Mouse (Mus musculus) megakaryocyte progenitor cell, adult 5-6 weeks (primary cell): ENCODE measurements around the gene Med13. TPM values are rescaled to one million over a fixed set of nuclear protein-coding genes. Genes with fewer than 3 reads are reported as not detected.
A peak's percentile ranks its signal among the peaks of the same experiment; 100 is the strongest.

Source experiments
- ATAC-seq: replicated peaks from 2 replicates; pipeline ENCODE4 v1.8.0; 2016; ENCODE audit warnings: mild to moderate bottlenecking, moderate TSS enrichment, inconsistent platforms; ENCODE audit not compliant: poor library complexity
- total RNA-seq, 2 experiments: library from RNA; stranded (forward) in 1 of 2; stranded (reverse) in 1 of 2; fragments of 157-497, 149-512 nt in 1 of 2; fragments of 200-1000 nt in 1 of 2; gene quantifications; 2 replicates each; pipeline versions ENCODE4 v1.2.3 to v1.2.4; 2015 to 2017

The Med13 gene
- total RNA-seq (2015) (52.0 and 54.5 TPM in 2 replicates), total RNA-seq (2017) (46.1 and 47.8 TPM in 2 replicates)

DNA sequence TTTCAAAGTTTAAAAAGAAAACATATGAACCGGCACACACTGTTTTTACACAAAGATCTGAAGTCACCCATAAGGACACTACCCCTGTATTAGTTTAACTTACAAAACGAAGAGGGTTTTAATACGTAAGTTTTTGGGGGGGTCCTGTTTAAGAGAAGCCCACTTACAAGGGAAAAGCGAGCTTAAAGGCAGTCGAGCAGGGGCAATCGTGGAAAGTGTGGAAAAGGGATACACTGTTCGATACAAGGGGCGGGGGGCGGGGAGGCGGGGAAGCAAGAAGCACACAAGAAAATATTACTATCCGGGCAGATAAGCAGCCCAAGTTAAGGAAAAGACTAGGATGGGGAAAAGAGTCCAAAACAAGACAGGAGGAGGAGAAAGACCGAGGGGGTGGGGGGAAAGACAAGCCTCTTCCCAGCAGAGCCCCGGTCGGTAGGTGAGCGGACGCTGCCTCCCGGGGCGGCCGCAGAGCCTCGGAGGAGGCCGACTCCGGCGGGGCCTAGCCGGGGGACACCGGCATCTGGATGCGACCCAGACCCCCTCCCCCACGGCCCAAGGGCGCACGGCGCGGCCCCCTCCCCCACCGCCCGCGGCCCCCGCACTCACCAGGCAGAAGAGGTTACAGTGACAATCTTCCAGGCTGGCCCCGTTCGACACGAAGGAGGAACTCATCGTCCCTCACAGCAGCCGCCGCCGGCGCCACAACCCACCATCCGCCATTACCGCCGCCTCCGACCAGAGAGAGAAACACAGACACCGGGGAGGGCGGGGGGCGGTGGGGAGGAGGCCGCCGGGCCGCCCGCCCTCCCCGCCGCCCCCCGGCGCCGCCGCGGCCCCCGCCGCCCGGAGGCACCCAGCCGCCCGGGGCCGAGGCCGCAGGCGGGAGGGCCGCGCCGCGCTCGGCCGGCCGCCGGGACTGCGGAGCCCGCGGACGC, at the start of gene Med13:
Med13 (minus strand) TSS at position 749 of the 935 bp plus-strand sequence.
- ATAC-seq = 0 out of 2 replicates have a peak, but pooled peaks have one; percentile 10

DNA sequence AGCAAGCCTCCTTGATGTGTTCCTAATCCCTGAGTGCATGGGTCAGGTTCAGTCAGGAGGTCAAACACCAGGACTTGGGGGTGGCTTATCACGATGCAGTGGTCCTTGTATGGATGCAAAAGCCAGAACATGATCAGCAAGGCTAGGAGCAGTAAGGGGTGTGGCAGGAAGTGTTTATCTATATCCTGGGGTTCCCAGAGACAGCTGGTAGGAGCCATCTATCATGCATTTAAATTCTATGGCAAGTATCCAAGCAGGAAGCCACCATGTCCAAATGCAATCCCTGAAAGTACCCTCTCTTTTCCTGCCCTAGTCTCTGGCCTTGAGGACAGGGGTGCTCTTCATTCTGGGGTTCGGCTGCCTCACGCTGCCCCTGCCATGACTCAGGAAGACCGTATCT, 47.2 kb upstream of the Med13 start:
- peak; percentile 50; the same call in 1 of the 2 replicates for ATAC-seq

DNA sequence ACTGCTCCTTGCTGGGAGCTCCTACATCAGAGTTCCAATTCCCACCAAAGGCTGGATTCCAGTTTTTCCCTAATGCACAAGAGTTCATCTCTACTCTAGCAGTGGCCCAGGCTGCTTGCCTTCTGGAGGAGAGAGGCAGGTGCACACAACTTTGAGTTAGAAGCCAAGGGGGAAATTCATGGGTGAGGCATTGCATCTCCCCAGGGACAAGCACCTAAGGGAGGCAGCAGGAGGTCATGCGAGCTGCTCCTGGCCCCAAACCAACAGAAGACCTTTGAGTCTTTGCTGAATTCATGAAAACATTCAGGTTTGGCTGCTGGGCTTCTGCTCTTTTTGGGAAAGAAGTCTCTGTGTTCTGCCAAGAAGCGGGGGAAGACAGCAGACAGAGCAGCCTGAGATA, 46.4 kb upstream of the Med13 start:
- no peak for ATAC-seq

DNA sequence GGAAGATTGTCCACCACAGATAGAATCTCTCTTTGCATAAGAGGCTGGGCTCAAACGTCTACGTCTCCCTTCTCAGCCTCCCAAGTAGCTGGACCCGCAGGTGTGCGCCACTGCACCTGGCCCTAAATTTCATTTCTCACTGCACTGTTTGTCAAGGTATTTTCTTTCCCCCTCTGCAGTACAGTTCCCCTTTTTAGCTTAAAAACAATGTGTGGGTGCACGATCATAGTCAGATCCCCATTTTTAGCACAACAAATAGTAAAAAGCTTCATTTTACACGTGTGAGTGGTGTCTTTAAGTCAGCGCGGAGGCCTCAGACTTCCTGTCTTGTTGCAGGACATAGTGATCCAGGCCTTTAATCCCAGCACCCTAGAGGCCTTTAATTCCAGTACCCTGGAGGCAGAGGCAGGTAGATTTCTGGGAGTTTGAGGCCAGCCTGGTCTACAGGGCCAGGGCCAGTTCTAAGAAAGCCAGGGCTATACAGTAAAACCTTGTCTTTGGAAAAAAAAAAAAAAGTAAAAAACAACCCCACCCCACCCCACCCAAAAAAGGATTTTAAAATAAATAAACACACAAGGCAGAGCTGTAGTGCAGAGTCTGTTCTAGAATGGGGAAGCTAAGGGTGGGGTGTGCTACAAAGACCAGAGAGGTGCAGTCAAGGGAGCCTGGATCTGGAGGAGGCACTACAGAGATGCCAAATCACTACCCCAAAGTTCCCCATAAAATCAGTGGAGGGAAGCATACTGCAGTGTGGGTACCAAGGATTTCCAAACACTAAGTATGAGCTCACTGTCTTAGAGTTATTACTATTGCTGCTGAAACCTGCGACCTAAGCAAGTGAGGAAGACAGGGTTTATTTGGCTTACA, 42.1 kb upstream of the Med13 start:
- no peak for ATAC-seq

DNA sequence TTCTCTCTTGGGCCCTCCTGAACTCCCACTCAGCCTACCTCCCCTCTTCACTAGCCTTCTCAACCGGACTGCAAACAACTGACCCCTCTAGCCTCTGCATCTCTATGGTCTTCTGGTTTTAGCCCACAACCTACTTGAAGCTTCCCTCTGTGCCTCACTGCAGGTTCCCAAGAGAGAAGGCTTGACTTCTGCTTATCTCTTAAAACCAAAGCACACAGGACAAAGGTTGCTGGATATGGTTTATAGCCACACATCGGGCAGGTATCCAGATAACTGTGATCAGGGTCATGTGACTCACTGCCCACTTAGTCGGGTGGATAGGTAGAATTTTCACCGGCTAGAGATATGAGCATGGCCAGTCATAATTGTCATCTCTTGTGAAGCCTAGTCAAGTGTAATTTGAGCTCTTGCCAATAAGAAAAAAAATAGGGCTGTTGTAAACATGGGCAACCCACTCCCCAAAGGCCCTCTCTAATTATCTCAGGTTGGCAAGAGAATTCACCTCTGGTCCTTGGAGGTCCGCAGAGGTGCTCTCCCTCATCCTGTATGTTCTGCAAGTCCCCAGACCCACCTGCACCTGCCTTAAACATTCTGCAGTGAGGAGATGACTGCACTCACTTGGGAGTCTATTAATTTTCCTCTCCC, 39.7 kb upstream of the Med13 start:
- no peak; the same call in 1 of the 2 replicates for ATAC-seq

DNA sequence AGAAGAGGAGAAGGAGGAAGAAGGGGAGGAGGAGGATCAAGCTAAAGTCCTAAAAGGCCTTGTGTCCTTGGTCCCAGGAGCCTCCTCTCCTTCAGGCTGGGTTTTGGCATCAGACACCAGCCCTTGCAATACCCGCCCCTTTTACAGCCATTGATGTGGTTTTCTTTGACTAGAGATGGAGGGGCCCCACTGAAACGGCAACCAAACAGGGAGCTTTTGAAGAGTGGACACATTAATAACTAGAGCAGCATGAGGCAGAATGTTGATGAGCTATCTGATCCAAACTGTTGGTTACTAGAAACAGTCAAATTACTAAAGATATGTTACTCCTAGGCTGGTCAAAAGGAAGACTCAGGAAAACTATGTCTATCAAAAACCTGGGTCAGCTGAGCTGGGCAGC, 39.1 kb upstream of the Med13 start:
- ATAC-seq = no peak

DNA sequence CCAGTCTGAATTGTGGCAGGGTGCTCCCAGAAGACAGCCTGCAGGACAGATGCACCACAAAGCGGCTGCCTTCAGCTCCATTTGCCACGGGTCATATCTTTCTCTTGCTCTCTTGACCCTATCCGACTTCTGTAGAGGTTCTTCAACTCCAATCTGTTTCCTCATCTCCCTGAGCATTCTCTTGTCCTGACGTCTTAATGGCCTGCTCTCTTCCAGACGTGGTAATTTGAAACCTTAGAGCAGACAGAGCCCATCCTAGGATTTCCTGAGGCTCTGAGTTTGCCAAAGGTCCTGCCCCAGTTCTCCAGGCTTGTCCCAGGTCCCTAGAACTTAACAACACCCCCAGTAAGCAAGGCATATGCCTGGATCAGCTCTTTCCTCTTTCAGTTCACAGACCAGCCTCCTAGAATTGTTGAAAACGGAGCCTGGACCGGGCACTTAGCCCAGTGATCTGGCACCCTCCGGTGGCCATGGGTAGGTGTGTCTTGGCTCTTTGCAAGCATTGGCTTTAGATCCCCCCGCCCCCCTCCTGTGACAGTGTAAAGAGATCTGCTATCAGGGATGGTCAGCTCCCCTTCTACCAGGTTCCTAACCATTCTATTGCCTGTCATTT, 38.2 kb upstream of the Med13 start:
- ATAC-seq = peak; percentile 82

DNA sequence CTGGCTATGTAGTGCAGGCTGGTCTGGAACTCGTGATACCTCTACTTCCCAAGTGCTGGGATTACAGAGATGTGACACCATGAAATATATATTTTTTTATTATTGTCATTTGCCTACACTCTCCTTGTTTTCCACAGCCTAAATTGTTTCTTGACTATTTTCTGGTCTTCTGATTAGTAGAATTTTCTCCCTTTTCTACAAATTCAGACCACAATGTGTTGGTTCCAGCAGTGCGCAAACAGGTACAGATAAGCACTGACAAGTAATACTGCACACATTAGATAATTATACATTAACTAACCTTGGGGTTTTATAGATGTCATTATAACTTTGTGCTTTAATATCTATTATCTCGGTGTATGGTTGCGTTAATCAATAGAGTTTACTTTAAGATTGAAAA, 37.7 kb upstream of the Med13 start:
- ATAC-seq = peak; percentile 54

DNA sequence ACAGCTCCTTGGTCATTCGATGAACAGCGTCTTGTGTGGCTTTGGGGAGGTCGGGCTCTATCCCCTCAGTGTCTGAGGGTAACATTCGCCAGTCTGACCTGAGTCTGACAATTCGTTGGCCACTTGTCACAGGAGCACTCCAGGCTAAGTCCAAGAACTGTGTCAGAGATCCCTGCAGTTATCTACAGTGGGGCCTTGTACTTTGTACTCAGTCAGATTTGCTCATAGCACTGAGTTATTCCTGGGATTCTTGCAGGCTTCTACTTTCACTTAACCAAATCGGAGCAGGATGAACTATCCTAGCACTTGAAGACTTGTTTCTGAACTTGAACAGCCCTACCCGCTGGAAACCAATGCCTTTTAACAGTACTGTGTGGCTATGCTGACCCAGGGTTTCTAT, 34.3 kb upstream of the Med13 start:
- ATAC-seq = no peak

DNA sequence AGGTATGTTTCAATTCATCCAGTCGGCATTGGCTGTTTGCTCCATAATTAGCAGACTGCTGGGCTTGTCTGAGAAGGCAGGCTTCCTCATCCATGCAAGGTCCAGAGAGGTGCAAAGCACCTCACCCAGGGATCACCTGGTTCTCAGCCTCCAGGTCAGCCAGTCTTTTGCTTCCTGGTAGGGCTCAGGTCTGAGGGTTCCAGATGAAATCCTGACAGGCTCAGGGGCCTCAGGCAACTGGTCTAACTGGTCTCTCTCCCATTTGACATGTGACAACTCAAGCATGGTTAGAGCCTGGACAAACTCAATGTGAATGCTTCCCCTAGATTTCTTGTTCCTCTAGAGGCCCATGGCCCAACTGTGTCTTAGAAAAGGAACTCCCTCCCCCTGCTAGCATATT, 32.9 kb upstream of the Med13 start:
- no peak for ATAC-seq

DNA sequence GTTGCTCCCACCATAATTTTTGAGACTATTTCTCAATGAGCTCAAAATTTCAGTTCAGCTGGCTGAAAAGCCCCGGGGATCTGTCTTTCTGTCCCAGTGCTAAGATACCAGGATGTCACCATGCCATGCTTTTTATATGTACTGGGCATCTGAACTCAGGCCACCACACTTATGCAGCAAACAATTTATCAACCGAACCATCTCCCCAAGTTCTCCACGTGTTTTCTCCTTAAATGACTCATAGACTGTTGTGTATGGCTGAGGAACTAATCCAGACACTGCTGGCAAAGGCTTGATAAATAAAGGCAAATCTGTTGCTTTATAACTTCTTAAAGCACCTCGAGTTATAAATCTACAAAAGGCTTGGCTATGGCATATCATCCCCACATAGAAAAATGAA, 32.1 kb upstream of the Med13 start:
- ATAC-seq = no peak

DNA sequence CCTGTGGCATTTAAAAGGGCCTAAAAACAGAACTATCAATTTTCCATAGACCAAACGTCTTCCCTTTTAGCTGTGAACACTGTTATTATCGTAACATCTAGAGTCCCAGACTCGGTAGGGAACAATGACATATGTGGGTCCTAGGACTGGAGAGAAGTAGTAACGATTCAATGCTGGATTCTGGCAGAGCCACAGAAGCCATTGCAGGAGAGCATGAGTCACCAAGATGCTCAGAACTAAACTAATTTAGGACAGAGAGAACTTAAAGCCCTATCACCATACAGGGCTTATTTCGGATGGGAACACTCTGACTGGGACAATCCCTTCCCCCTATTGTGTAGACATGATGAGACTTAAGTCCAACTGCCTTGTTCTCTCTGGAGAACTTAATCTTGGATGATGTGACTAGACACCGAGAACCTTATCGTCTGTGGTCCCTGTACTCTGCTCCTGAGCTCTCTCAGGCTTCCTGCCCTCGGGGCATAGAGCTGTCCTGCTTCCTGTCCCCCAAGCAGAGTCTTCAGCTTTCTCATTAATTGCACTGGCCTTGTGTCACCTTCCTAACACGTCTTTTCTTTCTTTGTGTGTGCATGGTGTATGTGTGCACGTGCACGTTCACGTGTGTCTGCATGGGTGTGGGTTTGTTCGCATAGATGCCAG, 31.5 kb upstream of the Med13 start:
- ATAC-seq = 0 out of 2 replicates have a peak, but pooled peaks have one; percentile 23

DNA sequence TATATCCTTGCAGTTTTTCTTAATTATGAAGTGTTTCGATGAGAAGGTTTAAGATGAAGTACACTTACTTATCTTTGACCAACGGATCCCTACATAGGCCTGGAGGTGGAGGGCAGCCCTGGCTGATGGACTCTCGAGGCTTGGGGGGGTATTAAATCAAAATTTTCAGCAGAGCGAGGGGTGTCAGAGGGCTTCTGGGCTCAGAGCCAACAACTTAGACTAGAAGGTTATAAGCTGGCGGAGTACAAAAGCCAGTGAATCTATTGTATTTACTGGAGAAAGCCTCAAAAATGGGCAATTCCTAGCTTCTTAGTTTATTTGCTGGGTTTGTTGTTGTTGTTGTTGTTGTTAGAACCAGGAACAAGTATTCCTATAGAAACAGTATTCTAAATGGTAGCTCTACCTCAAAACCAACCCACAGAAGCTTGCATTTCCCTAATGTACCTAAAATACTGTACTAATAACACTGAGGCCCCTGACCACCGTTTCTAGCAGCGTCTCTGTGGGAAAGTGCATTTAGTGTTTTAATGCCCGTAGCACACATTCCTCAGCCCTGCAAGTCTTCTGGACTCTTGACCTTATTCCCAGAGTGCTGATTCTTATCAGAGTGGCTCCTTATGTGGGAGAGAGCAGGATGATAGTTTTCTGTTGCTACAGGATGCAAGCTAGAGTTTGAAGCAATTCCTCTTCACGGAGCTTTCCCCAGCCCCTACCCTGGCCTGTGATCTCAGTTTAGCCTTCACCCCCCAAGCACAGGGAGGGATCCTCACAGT, 29.9 kb upstream of the Med13 start:
- no peak for ATAC-seq

DNA sequence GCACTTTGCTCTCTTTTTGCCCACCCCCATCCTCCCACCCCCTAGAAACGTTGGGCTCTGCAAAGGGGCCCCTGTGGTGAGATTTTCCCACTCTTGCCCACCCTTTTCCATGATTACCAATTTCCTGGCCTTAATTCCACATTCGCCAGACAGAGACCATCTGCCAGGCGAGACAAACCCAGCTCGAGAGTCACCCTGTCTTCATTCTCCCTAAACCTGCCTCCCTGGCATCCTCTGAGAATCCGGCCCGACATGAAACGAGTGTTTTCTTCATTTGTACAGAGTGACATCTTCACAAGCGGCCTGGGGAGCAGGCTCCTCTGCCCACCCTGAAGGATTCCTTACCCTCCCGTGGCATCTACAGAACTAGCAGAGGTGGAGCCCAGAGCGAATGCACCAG, 29.2 kb upstream of the Med13 start:
- no peak for ATAC-seq

DNA sequence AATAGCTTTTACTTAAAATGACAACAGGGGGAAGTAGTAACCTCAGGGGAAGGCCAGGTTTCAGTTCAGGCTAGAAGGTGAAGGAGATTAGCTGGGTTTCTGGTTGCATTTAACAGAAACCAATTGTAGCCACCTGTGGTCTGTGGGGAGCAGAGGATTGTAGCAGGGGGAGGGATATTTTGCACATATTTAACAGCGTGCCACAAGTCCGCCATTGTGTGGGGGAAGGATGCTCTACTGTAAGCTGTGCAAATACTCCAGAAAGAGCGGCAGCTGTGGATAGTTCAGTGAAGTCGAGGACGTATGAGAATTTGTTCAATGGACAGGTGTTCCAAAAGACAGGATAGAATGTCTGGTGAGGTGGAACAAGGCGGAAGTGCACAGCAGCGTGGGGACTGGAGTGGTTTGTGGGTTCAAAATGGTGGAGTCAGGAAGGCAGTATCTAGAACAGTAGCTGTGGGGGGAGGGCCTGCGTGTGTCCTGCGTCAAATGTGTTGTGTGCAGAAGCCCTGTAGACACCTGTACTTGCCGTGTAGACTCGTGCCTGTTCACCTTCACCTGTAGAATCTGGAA, 28.4 kb upstream of the Med13 start:
- ATAC-seq = peak; percentile 17; the same call in 1 of the 2 replicates

DNA sequence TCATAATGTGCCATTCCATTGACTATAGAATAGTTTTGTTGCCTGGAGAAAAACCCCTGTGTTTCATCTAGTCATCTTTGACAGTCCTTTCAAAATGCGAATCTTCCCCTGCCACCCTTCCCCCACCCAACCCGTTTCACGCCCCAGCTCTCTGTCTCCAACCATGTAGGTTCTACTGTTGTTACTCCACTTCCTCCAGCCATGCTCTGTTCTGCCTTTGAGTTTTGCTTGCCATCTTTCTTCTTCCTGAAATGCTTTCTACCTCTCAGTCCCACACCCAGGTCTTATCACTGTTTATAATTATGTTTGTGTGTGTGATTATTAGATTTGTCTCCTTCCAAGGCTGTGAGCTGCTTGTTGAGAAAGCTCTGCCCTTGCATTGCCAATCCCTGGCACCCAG, 26.7 kb upstream of the Med13 start:
- ATAC-seq = no peak

DNA sequence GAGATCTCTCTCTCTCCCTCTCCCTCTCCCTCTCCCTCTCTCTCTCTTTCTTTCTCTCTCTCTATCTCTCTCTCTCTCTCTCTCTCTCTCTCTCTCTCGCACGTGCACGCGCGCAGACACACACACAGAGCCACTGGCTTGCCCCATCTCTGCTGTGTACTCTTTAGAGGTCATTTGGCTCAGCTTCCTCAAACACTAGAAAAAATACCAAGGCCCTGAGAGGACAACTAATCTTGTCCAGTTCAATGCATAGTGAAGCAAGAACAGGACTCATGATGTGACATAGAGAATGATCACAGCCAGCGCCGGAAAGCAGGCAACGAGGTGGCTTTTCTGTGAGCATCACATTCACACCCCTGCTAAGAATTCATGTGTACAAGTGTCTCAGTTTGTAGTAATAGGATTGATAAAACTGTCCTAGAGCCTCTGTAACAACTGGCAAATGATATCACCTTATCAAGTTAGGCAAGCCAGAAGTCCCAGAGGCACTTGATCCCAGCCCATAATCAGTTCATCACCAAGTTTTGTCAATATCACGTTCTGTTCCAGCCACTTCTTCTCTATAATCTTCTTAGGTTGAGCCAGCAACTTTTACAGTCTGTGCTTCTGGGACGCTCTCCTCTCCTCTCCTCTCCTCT, 25.2 kb upstream of the Med13 start:
- peak; percentile 57 for ATAC-seq

DNA sequence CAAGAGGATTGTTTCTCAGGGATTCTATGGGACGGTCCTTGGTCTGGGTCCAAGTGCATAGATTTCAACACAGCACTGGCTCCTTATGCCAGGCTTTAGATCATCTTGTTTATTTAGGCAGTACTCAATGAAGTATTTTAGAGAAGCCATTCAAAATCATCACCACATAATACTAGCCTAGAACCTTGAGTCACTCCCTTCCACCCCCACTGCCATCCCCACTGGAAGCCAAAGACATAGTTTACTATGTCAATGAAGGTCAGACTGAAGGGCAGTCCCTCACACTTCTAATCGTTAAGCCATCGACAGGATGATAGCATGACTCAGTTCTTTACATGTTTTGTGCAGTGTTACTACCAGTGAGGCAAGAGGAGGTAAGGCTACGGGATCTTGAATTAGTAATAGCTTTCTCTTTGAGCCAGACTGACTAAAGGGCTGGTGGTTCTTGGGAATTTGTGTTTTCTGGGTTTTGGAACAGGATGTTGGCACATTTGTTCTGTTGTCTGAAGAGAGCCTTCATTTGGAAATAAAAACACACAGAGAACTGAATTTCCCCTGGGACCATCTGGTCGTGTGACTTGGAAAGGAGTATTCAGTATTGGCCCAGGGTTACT, 24.2 kb upstream of the Med13 start:
- no peak for ATAC-seq
